Mouse (Mus musculus) embryonic facial prominence, embryonic 10.5 days (tissue): ENCODE measurements around the gene Tbc1d17. TPM values are rescaled to one million over a fixed set of nuclear protein-coding genes. Genes with fewer than 3 reads are reported as not detected.

Experiments
- DNase-seq: peaks from one replicate; pipeline ENCODE4 v3.0.0-alpha.2; 2017; ENCODE audit warnings: low spot score
- H3K27ac ChIP-seq: fragments of 300-500 bp; sonication (generic); replicated peaks from 2 replicates; pipeline ENCODE4 v1.5.1; 2016; ENCODE audit warnings: mild to moderate bottlenecking
- H3K27me3 ChIP-seq: fragments of 300-500 bp; sonication (generic); replicated peaks from 2 replicates; pipeline ENCODE4 v1.6.1; 2016; ENCODE audit warnings: low read depth, mild to moderate bottlenecking; ENCODE audit not compliant: poor library complexity, severe bottlenecking
- H3K36me3 ChIP-seq: fragments of 300-500 bp; sonication (generic); replicated peaks from 2 replicates; pipeline ENCODE4 v1.6.1; 2016; ENCODE audit warnings: mild to moderate bottlenecking, moderate library complexity
- H3K4me1 ChIP-seq: fragments of 300-500 bp; sonication (generic); 2 replicates; pipeline ENCODE4 v1.6.1; 2016
- H3K4me3 ChIP-seq: fragments of 300-500 bp; sonication (generic); 2 replicates; pipeline ENCODE4 v1.5.1; 2016; ENCODE audit warnings: mild to moderate bottlenecking, moderate library complexity
- H3K9me3 ChIP-seq: fragments of 300-500 bp; sonication (generic); 2 replicates; pipeline ENCODE4 v1.6.1; 2016; ENCODE audit warnings: mild to moderate bottlenecking
- WGBS: fragments of 180-500 bp; shearing (Covaris S2); methylation state at CpG from one replicate; pipeline ENCODE4 v1.1.7; 2016; 5-methylcytosine and 5-hydroxymethylcytosine counted together
- polyA plus RNA-seq: library from polyadenylated mRNA; unstranded; fragments of >200 nt; fragmentation: Nextera tagmentation; extraction: Ambion mirVana; gene quantifications from 2 replicates; pipeline ENCODE4 v1.2.1, GENCODE M21; 2016

Gene Tbc1d17
- polyA plus RNA-seq, 1 experiment from 2014 or later, result 82.7 TPM

- no peak for DNase-seq
- Histone ChIP-seq H3K27me3 (no peaks in the 10 kb centered on the region), H3K9me3 (no peaks in the 10 kb centered on the region), H3K27ac (peak overlapping the region; percentile 99), H3K4me1 (peaks cover 42% of the 10 kb centered on the region), H3K36me3 (peaks cover 64% of the 10 kb centered on the region), H3K4me3 (peak overlapping the region; percentile 77)
- 28% methylated on average over 14 of the region's 14 CpGs for WGBS
Measured at GRCm38 (mm10) chr7:44814952-44815553, 33.8 kb downstream of the Tbc1d17 start.

- Histone ChIP-seq H3K27ac (0 out of 2 replicates have a peak overlapping the region, but pooled peaks have one; percentile 99), H3K4me1 (peaks cover 35% of the 10 kb centered on the region), H3K9me3 (no peaks in the 10 kb centered on the region), H3K4me3 (peak overlapping the region; percentile 77; the same call in 1 of the 2 replicates), H3K36me3 (peaks cover 57% of the 10 kb centered on the region), H3K27me3 (no peaks in the 10 kb centered on the region)
- 92% methylated on average over 4 of the region's 4 CpGs for WGBS
- DNase-seq, result no peak
Measured at GRCm38 (mm10) chr7:44814423-44814822, 34.5 kb downstream of the Tbc1d17 start.

GRCm38 (mm10) chr7:44813985-44814384 lies 34.9 kb downstream of the Tbc1d17 start:
- Histone ChIP-seq H3K36me3 (peaks cover 53% of the 10 kb centered on the region), H3K9me3 (no peaks in the 10 kb centered on the region), H3K27me3 (no peaks in the 10 kb centered on the region), H3K27ac (no peak overlapping the region), H3K4me1 (peaks cover 31% of the 10 kb centered on the region), H3K4me3 (no peak overlapping the region)
- DNase-seq, result no peak
- 87% methylated on average over 3 of the region's 3 CpGs for WGBS

GRCm38 (mm10) chr7:44812651-44813325 lies 36.1 kb downstream of the Tbc1d17 start:
- no peak for DNase-seq
- H3K27me3 ChIP-seq, result no peaks in the 10 kb centered on the region
- H3K36me3 ChIP-seq, result peaks cover 43% of the 10 kb centered on the region
- H3K4me3 ChIP-seq, result peak overlapping the region; percentile 9; the same call in 1 of the 2 replicates
- H3K4me1 ChIP-seq, result peaks cover 19% of the 10 kb centered on the region
- 92% methylated on average over 20 of the region's 20 CpGs for WGBS
- no peak overlapping the region for H3K27ac ChIP-seq
- no peaks in the 10 kb centered on the region for H3K9me3 ChIP-seq

DNA sequence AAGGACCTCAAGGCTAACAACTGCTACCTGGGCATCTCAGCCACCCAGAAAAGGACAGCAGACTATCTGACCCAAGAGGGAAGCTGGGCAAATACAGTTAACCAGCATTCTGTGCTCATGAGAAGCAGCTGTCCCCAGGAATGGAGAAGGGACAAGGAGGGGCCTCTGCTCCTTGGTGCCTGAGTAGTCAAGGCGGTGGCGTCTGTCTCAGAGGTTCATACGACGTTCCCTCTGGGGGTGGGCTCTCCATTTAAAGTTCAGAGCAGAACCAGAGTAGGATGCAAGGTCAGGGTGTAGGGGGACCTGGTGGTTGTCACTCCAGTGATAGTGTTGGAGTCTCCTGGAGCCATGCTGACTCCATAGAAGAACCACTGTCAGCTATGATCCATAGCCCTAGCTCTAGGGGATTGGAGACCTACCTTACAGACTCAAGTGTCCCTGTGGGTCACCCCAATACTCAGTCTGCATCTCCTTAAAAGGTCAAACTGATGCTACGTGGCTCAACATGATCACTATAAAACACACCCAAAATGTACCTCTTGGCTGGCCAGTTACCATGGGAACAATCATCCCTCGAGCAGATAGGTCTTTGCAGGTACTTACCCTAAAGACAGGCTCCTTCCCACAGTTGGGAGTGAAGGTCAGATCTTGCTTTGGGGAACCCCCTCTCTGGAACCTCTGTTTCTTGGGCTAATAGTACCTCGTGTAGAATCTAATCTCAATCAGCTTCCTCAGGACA lies 37.9 kb downstream of the Tbc1d17 start:
- H3K4me1 ChIP-seq, result peaks cover 11% of the 10 kb centered on the region
- H3K27me3 ChIP-seq, result no peaks in the 10 kb centered on the region
- no peak overlapping the region for H3K27ac ChIP-seq
- H3K4me3 ChIP-seq, result no peak overlapping the region
- WGBS, result 89% methylated on average over 7 of the region's 7 CpGs
- H3K36me3 ChIP-seq, result peaks cover 43% of the 10 kb centered on the region
- no peaks in the 10 kb centered on the region for H3K9me3 ChIP-seq
- no peak for DNase-seq

- H3K9me3 ChIP-seq, result no peaks in the 10 kb centered on the region
- no peak overlapping the region for H3K4me3 ChIP-seq
- H3K4me1 ChIP-seq, result peaks cover 10% of the 10 kb centered on the region
- peaks cover 43% of the 10 kb centered on the region for H3K36me3 ChIP-seq
- 84% methylated on average over 4 of the region's 4 CpGs for WGBS
- no peaks in the 10 kb centered on the region for H3K27me3 ChIP-seq
- no peak for DNase-seq
- H3K27ac ChIP-seq, result no peak overlapping the region
Measured at GRCm38 (mm10) chr7:44810365-44810764, 38.5 kb downstream of the Tbc1d17 start.

GRCm38 (mm10) chr7:44809466-44809865 lies 39.4 kb downstream of the Tbc1d17 start:
- no peaks in the 10 kb centered on the region for H3K27me3 ChIP-seq
- no peak overlapping the region for H3K27ac ChIP-seq
- no peak overlapping the region for H3K4me3 ChIP-seq
- 91% methylated on average over 3 of the region's 3 CpGs for WGBS
- peaks cover 38% of the 10 kb centered on the region for H3K36me3 ChIP-seq
- DNase-seq, result no peak
- H3K4me1 ChIP-seq, result peaks cover 1% of the 10 kb centered on the region; the same call in 1 of the 2 replicates
- H3K9me3 ChIP-seq, result no peaks in the 10 kb centered on the region

DNA sequence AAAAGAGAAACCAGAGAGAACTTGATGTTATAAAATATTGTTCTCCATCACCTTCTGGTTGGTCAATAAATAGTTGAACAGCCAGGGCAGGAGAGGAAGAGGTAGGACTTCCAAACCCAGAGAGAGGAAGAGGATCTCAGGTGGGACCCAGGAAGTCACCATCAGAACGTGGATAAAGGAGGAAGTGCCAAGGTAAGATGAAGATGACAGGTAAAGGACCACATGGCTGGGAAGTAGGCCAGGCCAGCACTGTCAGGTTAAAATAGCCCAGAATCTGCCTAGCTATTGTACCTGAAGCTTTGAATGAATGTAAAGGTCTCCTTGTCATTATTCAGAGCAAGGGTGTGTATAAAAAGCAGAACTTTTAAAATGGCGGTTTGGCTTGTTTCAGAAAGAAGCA lies 40.0 kb downstream of the Tbc1d17 start:
- Histone ChIP-seq H3K27ac (no peak overlapping the region), H3K9me3 (no peaks in the 10 kb centered on the region), H3K4me3 (no peak overlapping the region), H3K36me3 (peaks cover 33% of the 10 kb centered on the region), H3K27me3 (no peaks in the 10 kb centered on the region), H3K4me1 (no peaks in the 10 kb centered on the region)
- 78% methylated on average over 2 of the region's 2 CpGs for WGBS
- DNase-seq, result no peak

DNA sequence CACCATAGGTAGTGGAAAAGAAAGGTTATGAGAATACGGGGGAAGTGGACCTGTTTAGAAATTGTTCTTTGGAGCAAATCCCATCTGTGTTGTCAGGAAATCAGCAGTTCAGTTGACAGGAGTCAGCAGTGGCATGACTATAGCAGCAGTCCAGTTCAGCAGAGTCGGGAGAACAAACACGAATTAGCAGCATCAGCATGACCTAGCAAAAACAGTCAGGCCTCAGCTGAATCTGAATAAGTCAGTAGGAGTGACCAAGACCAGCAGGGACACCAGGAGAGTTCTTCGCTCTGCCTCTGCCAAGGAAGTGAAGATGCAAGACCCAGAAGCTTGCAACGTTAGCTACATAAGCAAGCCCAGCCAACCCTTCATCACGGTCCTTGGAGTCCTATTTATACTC lies 56.1 kb downstream of the Tbc1d17 start:
- H3K36me3 ChIP-seq, result no peaks in the 10 kb centered on the region
- no peaks in the 10 kb centered on the region for H3K27me3 ChIP-seq
- no peak for DNase-seq
- peaks cover 12% of the 10 kb centered on the region; the same call in 1 of the 2 replicates for H3K9me3 ChIP-seq
- no peak overlapping the region for H3K4me3 ChIP-seq
- H3K4me1 ChIP-seq, result peaks cover 7% of the 10 kb centered on the region; the same call in 1 of the 2 replicates
- H3K27ac ChIP-seq, result no peak overlapping the region
- whole genome bisulfite sequencing, result 84% methylated on average over 6 of the region's 6 CpGs

DNA sequence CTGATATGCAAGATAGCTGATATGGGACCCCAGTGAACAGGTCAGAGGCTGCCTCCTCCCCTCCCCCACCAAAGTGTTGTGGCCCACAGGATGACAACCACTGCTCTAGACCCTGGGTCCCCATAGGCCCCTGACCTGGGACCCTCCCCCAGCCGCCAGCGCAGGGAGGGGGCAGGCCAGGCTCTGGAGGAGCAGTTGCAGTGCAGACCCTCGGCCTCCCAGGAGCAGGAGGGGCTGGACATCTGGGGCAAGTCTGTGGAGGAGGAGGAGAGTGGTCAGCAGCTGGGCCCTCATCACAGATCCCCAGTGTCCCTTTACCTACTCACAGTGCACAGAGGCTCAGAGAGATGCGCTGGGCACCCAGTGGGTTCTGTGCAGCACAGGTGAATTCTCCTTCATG lies 58.8 kb downstream of the Tbc1d17 start:
- no peak overlapping the region for H3K27ac ChIP-seq
- no peaks in the 10 kb centered on the region for H3K27me3 ChIP-seq
- peaks cover 9% of the 10 kb centered on the region; the same call in 1 of the 2 replicates for H3K9me3 ChIP-seq
- no peaks in the 10 kb centered on the region for H3K36me3 ChIP-seq
- 58% methylated on average over 4 of the region's 4 CpGs for WGBS
- H3K4me3 ChIP-seq, result no peak overlapping the region
- no peak for DNase-seq
- H3K4me1 ChIP-seq, result peaks cover 7% of the 10 kb centered on the region; the same call in 1 of the 2 replicates

DNA sequence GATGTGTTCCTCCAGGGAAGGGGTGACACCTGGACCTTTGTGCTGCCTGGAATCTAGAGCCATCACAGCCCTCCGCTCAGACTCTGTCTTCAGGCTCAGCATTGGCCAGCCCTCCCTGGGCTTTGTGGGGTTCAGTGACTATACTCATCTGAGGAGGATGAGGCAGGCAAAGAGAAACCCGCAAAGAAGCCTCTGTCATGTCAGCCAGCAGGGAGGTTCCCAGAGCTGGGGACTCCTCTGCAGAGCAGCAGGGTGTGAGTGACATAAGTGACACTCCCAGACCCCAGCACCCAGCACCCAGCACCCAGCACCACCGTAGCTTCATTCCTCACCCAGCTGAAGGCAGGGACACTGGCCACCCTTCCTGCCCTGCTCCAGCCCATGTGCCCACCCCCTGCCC lies 59.3 kb downstream of the Tbc1d17 start:
- H3K27ac ChIP-seq, result no peak overlapping the region
- no peak for DNase-seq
- no peaks in the 10 kb centered on the region for H3K36me3 ChIP-seq
- H3K27me3 ChIP-seq, result no peaks in the 10 kb centered on the region
- 70% methylated on average over 3 of the region's 3 CpGs for whole genome bisulfite sequencing
- peaks cover 9% of the 10 kb centered on the region; the same call in 1 of the 2 replicates for H3K9me3 ChIP-seq
- H3K4me1 ChIP-seq, result peaks cover 7% of the 10 kb centered on the region; the same call in 1 of the 2 replicates
- no peak overlapping the region for H3K4me3 ChIP-seq
